Mouse (Mus musculus) ovary, postnatal 14 days (tissue): ENCODE results near the gene Baiap2l1.
"Not testable (repeated sequence)": the region's sequence is repeated elsewhere in the genome, so short reads cannot be mapped to it uniquely, and the experiment has no call there.

ENCODE experiments used
- DNase-seq: peaks from one replicate; pipeline ENCODE4 v3.0.0; 2022; ENCODE audit warnings: low spot score

Baiap2l1 gene

DNA sequence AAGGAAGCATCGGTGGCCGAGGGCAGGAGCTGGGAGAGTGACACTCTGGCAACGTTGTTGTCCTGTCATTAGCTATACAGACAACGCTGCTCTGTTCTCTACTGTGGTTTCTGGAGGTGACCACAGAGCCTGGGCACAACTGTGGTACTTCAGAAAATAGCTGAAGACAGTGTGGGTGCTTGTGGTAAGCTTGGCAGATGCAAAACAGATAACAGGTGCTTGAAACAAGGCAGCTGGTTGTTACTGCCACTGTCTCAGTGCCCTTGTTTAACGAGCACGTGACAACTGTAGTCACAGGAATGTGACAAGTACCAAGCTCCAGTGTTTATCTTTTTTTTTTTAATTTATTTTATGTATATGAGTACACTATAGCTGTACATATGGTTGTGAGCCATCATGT is 13.3 kb downstream of the Baiap2l1 start:
- no peak for DNase-seq

DNA sequence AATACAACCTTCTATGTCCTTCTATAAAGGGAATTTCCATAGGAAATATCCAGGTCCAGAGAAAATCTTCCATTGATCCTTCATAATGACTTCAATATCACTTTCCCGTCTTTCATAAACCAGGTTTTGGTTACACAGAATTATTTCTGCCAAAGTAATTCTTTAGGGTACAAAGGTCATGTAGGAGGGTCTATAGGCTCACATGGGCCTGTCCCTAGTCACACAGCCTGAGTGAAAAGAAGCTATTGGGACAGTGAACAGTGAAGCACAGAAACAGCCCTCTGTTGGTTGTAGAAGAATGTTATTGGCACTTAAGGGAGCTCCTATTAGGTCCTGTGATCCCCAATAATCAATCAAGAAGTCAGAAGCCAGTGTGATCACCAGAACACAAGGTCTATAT is 16.8 kb downstream of the Baiap2l1 start:
- no peak for DNase-seq

DNA sequence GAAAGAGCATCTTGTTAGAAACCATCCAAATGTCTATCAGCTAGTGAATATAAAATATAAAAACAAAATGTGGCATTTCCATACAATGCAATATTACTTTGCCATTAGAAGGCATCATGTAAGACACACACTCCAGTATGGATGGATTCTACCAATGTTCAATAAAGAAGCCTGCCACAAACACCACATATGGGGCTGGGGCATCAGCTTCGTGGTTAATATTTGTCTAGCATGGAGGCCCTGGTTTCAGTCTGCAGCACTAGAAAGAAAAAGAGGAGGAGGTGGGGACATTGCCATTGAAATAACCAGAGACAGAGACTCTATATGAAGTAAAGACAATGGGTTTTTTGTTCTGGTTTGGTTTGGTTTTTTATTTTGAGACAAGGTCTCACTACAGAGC is 19.1 kb downstream of the Baiap2l1 start:
- DNase-seq = no peak

DNA sequence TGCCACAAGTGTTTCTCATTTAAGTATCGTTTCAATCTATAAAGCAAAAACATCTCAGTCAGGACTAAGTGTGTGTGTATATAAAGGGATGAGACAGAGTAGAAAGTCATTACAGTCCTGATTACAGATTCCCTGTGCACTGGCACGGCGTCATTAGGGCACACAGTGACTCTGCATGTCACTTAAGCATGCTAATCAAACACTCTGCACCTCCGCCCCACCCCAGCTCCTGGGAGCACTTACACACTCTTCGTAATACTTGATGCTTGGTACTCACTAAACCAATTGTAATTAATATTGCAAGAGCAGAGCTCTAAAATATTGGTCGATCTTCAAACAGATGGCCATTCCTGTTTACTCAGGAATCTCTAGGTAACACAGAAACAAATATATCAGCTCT is 22.6 kb downstream of the Baiap2l1 start:
- DNase-seq = not testable (repeated sequence)

DNA sequence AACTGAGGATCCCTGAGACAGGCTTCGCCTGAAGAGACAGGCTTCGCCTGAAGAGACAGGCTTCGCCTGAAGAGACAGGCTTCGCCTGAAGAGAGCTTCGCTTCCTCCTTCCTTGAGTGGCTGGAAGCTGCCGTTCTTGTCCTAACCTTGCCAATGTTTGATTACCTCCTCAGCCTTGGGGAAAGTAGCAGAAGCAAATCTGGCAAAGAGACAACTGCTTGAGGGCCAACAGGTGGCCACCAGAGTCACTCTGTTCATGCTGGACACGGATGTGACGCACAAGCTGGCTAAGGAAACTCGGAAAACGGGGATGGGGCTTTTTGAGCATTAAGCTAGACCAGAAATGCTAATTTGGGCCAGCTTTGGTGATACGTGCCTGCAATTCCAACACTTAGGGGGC is 23.9 kb downstream of the Baiap2l1 start:
- no peak for DNase-seq

DNA sequence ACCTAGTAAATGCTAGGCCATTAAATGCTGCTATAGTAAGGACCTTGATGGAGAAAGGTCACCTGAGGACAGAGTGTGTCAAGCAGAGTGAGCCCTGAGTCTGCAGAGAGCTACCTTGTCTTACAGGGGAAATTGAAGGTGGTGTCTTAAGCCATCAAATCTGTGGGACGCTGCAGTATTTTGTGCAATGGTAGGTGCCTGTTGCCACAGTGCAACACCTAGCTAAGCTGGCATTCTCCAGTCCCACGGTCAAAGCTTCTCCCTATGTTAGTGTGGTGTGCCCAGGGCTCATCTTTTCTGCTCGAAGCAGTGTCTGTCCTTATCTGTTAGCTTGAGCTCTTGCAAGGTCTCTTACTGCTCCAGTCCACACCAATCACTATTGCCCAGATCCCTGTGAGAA is 35.2 kb downstream of the Baiap2l1 start:
- DNase-seq = no peak

DNA sequence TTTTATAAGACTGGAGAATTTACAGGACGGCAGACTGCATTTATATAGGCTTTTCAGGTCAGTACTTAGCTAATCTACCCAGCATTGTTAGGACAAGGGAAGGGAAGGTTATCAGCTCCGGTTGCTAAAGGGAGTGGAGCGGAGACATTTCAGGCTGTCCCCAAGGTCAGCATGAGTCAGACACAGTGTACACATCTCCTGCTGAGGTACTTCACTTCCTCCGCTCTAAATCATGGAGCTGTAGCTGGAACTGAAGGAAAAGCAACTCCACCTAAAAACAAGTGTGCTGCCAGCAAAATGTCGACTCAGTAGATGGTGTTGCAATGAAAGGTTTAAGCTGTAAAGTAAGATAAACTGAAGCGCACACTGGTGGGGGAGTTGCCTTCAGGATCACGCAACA is 36.2 kb downstream of the Baiap2l1 start:
- DNase-seq = no peak

DNA sequence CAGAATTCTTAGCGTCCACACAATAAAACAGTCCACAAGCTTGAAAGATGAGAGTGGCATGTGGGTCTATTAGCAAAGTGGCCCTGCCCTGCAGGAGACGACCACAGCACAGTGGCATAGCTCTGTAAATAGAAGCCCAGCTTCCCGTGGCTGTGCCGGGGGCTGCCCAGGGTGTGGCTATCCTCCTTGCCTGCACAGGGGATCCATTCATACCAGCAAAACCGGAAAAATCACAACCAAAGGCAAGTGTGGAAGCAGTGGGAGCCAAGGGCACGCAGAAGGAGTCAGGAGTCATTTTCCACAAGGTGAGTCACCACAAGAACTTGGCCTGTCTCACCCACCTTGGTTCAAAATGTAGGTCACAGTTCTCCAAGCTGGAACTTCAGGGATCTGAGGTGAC is 39.6 kb downstream of the Baiap2l1 start:
- no peak for DNase-seq

DNA sequence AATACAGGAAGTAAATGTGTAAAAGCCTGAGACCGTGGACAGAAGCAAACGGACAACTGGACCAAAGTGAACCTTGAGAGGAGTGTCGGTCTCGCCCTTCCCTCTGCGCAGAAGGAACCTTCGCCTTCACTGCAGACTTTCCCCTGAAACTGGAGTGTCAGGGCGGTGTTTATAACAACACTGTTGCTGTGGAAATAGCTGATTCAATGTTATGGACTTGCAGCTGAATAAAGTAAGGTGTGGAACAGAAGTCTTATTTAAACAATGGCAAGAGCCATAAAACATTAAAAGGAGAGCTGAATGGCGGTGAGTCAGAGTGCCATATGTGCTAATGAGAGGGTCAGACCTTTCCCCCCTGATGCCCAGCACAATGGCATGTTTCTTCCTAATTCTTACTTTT is 40.5 kb downstream of the Baiap2l1 start:
- no peak for DNase-seq

DNA sequence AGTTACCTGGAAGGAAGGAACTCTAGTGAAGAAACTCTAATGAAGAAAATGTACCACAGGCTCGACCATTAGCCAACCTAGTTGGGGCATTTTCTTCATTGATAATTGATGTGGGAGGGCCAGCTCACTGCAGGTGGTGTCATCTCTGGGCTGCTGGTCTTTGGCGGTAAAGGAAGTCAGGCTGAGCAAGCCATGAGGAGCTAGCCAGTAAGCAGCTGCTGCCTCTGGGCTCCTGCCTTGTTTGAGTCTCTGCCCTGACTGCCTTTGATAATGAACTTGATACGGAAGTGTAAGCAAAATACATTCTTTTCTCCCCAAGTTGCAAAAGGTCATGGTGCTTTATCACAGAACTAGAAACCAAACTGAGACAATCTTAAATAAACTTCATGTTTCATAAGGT is 41.5 kb downstream of the Baiap2l1 start:
- no peak for DNase-seq

DNA sequence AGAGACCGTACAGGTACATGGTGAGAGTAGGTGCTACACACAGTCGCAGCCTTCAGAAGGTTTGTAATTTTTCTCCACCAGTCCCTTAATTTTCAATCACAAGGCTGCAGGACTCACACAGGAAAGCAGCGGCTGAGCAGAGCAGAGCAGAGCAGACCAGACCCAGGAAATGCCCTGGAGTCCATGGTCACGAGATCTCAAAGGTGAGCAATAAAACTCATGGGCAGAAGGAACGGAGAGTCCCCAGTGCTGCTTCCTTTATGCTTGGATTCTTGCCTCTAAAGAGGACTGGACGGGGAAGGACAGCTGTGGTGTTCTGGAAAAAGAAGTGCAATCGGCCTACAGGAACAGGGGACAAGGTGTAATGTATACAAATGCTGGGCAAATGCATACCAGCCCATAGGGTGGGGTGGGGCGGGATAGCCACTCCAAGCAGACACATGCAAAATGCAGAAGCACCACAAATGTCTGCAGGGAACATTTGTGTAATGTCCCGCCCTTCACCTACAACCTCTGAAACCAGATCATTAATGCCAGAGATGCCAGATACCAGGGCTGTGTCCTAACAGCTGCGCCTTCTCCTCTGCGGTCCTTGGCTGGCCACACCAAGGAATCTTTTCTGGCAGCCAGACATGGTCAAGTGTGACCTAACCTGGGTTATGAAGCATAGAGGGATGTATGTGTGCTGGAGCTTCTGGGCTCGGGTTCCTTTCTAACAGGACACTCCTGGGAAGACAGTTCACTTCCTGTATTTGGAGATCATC is 43.0 kb downstream of the Baiap2l1 start:
- no peak for DNase-seq

DNA sequence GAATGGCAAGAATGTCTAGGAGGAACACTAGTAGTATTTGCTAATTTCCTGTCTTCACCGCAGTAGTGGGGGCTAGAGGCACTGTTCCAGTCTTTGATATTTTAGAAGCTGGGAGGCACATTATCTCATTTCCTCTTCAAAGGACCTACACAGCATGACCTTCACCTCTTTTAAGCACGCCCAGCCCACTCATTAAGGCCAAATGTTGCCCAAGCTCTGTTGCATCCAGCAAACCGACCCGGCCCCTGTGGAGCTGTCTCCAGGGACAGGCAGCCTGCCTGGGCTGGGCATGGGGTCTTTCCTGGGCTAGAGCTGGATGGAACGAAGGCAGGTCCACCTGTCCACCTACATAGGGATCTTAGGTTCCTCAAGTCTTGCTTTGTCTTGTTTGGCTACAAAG is 44.6 kb downstream of the Baiap2l1 start:
- DNase-seq = no peak

DNA sequence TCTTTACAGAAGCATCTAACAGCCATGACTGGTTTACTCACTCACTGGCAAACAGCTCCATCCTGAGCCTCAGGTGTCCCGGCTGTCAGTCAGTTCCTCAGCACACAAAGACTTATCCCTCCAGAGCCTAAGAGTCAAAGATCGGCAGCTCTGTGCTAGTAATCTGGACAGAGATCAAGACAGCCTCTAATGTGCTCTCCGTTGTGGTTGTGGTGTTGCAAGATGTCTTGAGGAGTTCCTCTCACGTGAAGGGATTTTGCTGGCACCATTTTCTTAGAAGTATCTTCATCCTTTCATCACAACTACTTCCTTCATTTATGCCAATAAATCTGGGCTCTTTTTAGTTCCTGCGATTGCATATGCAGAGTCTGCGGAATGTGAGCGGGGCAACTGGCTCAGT is 45.7 kb downstream of the Baiap2l1 start:
- DNase-seq = no peak

DNA sequence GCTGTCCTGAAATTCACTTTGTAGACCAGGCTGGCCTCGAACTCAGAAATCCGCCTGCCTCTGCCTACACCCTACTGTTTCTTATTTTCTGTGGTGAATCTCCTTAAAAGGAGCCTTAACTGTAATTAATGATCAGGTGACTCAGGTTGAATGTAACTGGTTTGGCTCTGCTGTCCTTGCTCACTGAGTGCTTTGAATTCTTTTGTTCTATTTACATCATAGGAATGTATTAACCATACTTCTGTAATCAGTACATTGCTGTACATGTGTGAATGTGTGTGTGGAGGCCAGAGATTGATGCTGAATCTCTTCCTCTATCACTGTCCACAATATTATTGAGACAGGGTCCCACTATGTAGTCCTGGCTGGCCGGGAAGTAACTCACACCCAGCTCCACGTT is 49.0 kb downstream of the Baiap2l1 start:
- no peak for DNase-seq

DNA sequence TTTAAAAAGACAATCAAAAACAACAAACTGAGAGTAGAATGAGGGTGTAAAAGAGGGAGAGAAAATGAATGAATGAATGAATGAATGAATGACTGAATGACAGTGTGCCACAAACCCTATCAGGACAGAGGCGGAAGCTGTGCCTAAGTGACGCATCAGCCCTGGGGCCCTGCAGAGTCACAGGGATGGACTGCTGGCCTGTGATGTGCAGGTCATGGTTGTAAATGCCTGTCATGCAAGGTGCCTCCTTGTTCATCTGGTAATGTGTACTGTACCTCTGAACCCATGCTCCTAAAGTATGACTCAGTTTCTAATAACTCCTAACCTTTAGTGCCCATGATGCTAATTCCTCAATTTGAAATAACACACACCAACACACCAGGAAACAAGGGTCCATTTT is 54.8 kb downstream of the Baiap2l1 start:
- DNase-seq = no peak

DNA sequence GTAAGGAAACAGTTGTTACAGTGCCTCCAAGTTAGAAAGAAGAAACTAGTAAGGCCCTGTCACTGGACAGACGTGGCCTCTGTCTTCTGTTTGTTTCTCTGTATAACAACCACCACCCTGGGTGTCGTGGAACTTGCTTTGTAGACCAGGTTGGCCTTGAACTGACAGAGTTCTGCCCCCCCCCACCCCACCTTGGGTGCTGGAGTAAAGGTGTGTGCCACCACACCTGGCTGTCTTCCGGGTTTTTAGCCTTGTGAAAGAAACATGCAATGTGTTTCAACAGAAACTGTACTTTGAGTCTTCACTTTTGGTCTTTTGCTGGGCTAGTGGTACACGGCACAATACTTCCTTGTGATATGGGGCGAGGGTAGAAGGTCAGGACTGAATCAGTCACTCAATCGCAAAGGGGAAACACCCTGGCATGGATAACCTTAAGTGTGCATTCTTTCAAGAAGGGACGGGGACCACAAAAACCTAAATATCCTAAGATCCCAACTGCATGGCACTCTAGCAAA is 61.8 kb downstream of the Baiap2l1 start:
- DNase-seq = no peak

DNA sequence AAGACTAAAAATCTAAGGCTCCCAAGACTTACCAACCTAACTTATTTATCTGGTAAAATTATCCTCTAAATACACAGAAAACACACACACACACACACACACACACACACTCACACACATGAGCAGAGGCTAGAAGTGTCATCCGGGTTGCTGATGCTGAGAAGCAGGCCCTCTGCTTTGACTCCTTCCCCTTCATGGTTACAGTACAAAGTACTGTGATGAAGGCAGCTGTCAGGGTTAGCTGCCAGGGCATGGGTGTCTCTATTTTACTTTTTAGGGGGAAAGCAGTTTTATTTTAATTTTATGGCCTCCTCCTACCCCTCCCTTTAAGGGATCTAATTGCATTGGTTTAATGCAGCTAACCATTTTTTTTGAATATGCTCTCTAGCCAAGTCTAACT is 62.6 kb downstream of the Baiap2l1 start:
- no peak for DNase-seq

DNA sequence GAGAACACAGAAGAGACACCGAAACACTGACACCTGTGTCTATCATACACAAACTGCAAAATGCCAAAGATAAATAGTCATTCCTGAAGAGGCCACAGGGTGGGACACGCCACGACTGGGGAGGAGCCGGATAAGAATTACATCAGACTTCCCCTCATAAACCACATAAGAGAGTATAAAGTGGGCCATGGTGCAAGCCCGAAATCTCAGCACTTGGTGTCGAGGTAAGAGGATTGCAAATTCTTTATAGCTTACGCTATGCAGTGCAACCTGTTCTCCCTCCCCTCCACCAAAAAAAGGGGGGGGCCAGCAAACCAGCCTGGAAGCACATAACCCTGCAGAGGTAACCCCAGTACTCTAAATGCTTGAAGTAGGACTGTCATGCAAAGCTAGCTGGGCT is 63.0 kb downstream of the Baiap2l1 start:
- no peak for DNase-seq

DNA sequence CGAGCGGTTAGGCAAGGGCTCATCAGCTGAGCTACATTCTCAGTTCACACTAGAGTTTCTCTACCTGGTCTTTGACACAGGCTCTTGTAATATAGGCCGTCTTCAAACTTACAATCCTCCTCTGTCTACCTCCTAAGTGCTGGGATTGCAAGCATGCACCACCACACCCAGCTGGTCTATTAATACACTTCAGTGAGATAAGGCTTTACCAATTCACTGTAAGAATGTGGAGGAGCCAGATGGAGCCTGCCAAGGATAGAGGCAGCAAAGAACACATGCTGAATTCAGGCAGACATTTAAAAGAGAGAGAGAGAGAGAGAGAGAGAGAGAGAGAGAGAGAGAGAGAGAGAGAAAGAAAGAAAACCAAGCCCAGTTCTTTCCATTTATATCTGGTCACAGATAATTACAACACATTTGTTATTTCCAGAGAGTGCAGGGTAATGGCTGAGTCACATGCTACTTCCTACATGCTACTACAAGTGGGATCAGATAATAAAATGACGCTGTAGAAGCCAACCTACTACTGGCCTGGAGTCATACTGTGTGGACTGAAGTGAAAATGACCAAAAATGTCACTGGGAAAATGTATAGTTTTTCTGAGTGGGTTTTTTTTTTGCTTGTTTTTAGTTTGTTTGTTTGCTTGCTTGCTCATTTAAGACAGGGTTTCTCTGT is 68.0 kb downstream of the Baiap2l1 start:
- no peak for DNase-seq

DNA sequence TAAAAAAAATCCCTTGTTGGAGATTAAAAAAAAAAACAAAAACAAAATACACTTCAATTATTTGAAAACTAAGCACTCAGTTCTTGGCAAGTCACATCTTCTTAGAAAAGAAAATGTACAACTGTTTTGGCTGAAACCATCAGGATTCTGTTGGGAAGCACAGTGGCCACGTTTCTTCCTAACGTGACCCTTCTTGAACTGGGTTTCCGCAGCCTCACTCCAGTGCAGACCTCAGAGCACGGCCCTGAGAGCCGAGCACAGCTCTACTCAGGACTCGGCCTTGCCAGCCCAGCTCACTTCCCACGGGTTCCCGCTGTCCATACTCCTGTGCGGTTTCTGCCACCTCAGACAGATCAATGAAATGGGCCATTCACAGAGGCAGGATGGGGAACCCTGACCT is 69.5 kb downstream of the Baiap2l1 start:
- no peak for DNase-seq

DNA sequence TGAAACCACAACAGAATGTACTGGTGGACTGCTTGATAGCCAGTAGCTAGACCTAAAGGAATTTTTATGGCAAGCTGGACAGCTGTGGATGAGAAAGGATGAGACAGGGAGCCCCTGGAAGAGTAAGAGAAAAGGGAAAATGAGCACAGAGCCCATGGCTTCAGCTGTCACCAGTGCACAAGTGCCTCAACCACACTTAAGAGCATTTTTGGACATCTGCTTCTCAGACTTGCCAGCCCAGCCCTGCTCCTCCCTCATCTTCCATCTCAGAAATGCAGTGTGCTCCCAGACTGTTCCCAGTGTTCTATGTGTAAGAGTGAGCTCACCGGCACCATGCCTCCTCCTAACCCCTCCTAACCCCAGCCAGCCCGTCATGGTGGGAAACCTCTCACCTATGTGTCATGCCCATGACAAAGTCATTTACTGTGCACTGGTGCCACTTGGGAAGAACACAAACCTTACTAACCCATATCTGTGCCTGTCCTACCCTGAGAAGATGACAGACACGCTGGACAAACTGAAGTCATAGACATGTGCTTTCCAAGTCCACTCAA is 70.6 kb downstream of the Baiap2l1 start:
- DNase-seq = no peak

DNA sequence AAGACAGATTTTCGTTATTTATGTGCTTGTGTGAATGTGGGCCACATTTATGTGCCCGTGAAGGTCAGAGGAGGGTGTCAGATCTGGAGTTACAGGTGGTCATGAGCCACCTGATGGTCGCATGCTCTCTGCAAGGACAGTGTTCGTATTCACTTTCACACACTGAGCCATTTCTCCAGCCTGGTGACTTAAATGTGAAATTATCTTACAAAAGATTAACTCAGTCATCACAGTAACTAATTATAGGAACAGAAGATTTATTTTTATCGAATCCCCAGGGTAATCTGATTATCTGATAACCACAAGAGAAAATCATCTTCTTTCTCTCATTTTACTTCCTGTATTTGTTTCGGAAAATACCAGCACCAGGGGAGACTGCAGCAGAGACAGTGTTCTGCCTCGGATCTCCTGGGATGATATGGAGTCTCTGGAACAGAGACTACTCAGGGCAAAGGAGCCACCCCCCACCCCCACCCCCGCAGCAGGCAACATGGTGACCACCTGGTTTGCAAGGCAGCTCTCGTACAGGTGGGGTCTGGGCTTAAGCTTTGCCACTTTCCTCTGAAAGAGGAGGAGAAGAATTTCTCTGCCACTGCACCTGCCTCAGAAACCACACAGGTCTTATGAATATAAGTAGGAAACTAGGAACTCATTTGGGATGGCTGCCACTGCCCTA is 71.2 kb downstream of the Baiap2l1 start:
- no peak for DNase-seq

DNA sequence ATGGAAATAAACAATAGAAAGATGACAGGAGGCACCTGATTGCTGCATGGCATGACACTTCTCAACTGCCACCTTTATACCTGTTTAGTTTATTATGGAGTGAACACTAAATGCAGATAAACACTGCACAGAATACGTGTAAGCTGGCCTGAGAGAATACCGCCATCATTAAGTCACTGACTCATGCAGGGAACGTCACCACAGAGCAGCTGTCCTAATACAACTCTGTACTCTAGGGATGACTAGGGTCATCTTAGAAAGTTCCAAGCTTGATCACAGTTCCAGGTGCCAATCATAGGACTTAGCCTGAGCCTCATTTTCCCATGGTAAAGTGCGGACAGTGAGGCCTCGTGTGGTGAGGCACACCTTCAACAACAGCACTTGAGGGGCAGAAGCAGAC is 73.3 kb downstream of the Baiap2l1 start:
- no peak for DNase-seq
